Mouse (Mus musculus) forebrain, embryonic 10.5 days (tissue): ENCODE measurements around the gene Ryk. TPM values are rescaled to one million over a fixed set of nuclear protein-coding genes. Genes with fewer than 3 reads are reported as not detected.
"Not testable (repeated sequence)": the region's sequence is repeated elsewhere in the genome, so short reads cannot be mapped to it uniquely, and the experiment has no call there.

Experiments
- DNase-seq: peaks from one replicate; pipeline ENCODE4 v3.0.0-alpha.2; 2017; ENCODE audit warnings: low spot score; ENCODE audit errors: extremely low spot score
- H3K27ac ChIP-seq: fragments of 300-500 bp; sonication (generic); 2 replicates; pipeline ENCODE4 v1.5.1; 2016; ENCODE audit warnings: mild to moderate bottlenecking
- H3K27me3 ChIP-seq: fragments of 300-500 bp; sonication (generic); 2 replicates; pipeline ENCODE4 v1.6.1; 2016; ENCODE audit warnings: mild to moderate bottlenecking; ENCODE audit not compliant: poor library complexity, severe bottlenecking
- H3K36me3 ChIP-seq: fragments of 300-500 bp; sonication (generic); replicated peaks from 2 replicates; pipeline ENCODE4 v1.6.1; 2016; ENCODE audit warnings: mild to moderate bottlenecking, moderate library complexity
- H3K4me1 ChIP-seq: fragments of 300-500 bp; sonication (generic); 2 replicates; pipeline ENCODE4 v1.6.1; 2016
- H3K4me3 ChIP-seq: fragments of 300-500 bp; sonication (generic); 2 replicates; pipeline ENCODE4 v1.5.1; 2016; ENCODE audit warnings: mild to moderate bottlenecking, moderate library complexity
- H3K9me3 ChIP-seq: fragments of 300-500 bp; sonication (generic); 2 replicates; pipeline ENCODE4 v1.6.1; 2016; ENCODE audit warnings: mild to moderate bottlenecking, moderate library complexity
- WGBS: fragments of 180-500 bp; shearing (Covaris S2); methylation state at CpG from one replicate; pipeline ENCODE4 v1.1.7; 2016; 5-methylcytosine and 5-hydroxymethylcytosine counted together
- polyA plus RNA-seq: library from polyadenylated mRNA; unstranded; fragments of >200 nt; fragmentation: Nextera tagmentation; extraction: Ambion mirVana; gene quantifications from 2 replicates; pipeline ENCODE4 v1.2.1, GENCODE M21; 2016

Ryk gene
- polyA plus RNA-seq, 1 experiment from 2014 or later: 14.4 TPM

DNA sequence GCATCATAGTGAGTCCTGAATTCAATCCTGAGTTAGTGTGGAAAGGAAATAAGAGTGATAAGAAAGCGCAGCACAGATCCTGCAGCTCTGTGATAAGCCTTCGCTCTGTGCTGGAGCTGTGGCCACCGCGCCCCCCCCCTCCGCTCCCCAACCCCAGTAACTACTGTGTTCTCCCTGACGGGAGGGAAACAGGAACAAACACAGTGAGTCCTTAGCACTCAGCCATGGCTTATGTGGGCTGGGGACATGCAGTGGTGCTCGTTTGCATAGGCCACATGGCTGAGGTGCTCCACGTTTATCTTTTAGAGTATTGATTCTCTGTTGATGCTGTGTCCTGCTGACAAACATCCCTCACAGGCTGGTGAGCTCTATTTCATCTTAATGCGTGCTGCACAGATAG is 55.4 kb downstream of the Ryk start:
- peaks cover 71% of the 10 kb centered on the region for H3K36me3 ChIP-seq
- DNase-seq: no peak
- WGBS: 80% methylated on average over 9 of the region's 9 CpGs

GRCm38 (mm10) chr9:102892480-102893355 is 58.0 kb downstream of the Ryk start:
- Histone ChIP-seq H3K4me1 (no peaks in the 10 kb centered on the region), H3K27me3 (no peaks in the 10 kb centered on the region), H3K9me3 (no peaks in the 10 kb centered on the region), H3K27ac (no peak overlapping the region), H3K4me3 (no peak overlapping the region), H3K36me3 (peaks cover 61% of the 10 kb centered on the region)
- no peak for DNase-seq
- WGBS: 93% methylated on average over 7 of the region's 7 CpGs

More for the DNA sequence above, 55.4 kb downstream of the Ryk start:
- Histone ChIP-seq H3K27me3 (no peaks in the 10 kb centered on the region), H3K27ac (no peak overlapping the region), H3K9me3 (no peaks in the 10 kb centered on the region), H3K4me1 (no peaks in the 10 kb centered on the region), H3K4me3 (no peak overlapping the region)

DNA sequence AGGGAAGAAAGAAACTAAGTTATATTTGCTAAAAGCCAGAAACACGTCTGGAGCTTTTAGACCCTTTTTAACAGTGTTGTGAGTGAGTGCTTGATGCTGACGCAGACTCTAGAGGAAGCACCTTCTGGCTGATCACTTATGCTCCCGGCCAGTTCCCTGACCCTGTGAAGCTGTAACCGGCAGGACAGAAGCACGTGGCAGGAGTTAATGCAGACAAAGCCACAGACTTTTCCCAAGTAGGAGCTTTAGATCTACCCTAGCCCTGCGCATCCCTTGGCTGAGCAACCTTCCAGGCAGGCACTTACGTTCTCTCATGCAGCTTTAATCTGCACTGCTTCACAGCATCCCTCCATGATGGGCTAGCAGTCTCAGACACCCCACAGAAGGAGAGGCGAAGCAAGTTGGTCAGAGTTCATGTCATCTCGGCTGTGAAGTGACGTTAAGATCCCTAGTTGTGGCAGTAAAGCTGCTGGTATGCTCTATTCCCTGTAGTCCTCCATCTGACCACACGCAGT is 58.7 kb downstream of the Ryk start:
- H3K9me3 ChIP-seq: no peaks in the 10 kb centered on the region
- H3K4me3 ChIP-seq: no peak overlapping the region
- H3K4me1 ChIP-seq: no peaks in the 10 kb centered on the region
- peaks cover 63% of the 10 kb centered on the region for H3K36me3 ChIP-seq
- no peaks in the 10 kb centered on the region for H3K27me3 ChIP-seq
- 89% methylated on average over 11 of the region's 11 CpGs for WGBS
- H3K27ac ChIP-seq: no peak overlapping the region
- no peak for DNase-seq

GRCm38 (mm10) chr9:102899916-102900315 is 65.2 kb downstream of the Ryk start:
- H3K9me3 ChIP-seq: no peaks in the 10 kb centered on the region
- no peak overlapping the region for H3K27ac ChIP-seq
- WGBS: 87% methylated on average over 6 of the region's 6 CpGs
- no peak overlapping the region for H3K4me3 ChIP-seq
- no peak for DNase-seq
- H3K4me1 ChIP-seq: no peaks in the 10 kb centered on the region
- no peaks in the 10 kb centered on the region for H3K27me3 ChIP-seq
- H3K36me3 ChIP-seq: peaks cover 65% of the 10 kb centered on the region

- Histone ChIP-seq H3K36me3 (peaks cover 77% of the 10 kb centered on the region), H3K4me3 (no peak overlapping the region), H3K9me3 (no peaks in the 10 kb centered on the region), H3K27ac (no peak overlapping the region), H3K4me1 (no peaks in the 10 kb centered on the region), H3K27me3 (no peaks in the 10 kb centered on the region)
- no peak for DNase-seq
- 96% methylated on average over 7 of the region's 7 CpGs for WGBS
These were observed 67.6 kb downstream of the Ryk start for GRCm38 (mm10) chr9:102902308-102902707.

DNA sequence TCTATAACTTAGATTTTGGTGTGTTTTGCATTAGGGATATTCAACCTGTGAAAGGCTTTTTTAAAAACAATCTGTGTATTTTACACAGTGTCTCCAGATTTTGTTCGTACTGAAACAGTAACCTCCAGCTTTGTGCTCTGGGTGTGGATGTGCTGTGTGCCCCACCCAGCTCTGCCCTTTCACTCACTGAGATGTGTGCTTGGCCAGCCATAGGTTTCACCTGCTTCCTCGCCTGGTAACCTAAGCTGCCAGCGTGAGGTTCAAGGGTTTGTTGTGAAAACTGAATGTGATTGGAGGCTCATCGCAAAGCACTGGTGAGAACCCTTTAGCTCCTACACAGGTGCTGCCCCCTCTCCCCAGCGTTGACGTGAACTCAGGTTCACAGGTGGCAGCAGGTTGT is 70.2 kb downstream of the Ryk start:
- 88% methylated on average over 6 of the region's 6 CpGs for WGBS
- H3K36me3 ChIP-seq: peaks cover 76% of the 10 kb centered on the region
- H3K27ac ChIP-seq: no peak overlapping the region
- no peaks in the 10 kb centered on the region for H3K27me3 ChIP-seq
- no peak for DNase-seq
- no peak overlapping the region for H3K4me3 ChIP-seq
- no peaks in the 10 kb centered on the region for H3K9me3 ChIP-seq
- H3K4me1 ChIP-seq: no peaks in the 10 kb centered on the region

DNA sequence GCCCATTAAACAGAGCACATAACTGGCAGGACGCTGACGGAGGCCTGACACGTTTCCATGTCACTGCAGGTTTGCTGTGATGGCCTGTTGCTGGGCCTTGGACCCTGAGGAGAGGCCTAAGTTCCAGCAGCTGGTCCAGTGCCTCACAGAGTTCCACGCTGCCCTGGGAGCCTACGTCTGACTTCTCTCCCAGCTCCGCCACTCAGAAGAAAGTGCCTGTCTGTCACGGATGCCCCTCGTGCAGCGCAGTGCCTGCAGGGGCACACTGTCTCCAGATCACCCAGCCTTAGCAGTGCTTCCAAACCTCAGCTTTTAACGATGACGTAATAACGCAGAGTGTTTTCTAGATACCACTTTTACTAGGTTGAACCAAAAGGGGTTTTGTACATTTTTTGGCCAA is 72.1 kb downstream of the Ryk start:
- peaks cover 86% of the 10 kb centered on the region for H3K36me3 ChIP-seq
- H3K4me1 ChIP-seq: no peaks in the 10 kb centered on the region
- WGBS: 93% methylated on average over 12 of the region's 12 CpGs

GRCm38 (mm10) chr9:102907521-102908246 is 73.0 kb downstream of the Ryk start:
- 91% methylated on average over 11 of the region's 11 CpGs for WGBS
- no peaks in the 10 kb centered on the region for H3K27me3 ChIP-seq
- no peaks in the 10 kb centered on the region for H3K9me3 ChIP-seq
- no peak overlapping the region for H3K27ac ChIP-seq
- H3K4me3 ChIP-seq: no peak overlapping the region
- no peak for DNase-seq
- peaks cover 86% of the 10 kb centered on the region for H3K36me3 ChIP-seq
- H3K4me1 ChIP-seq: no peaks in the 10 kb centered on the region

More for the DNA sequence above, 72.1 kb downstream of the Ryk start:
- Histone ChIP-seq H3K27ac (no peak overlapping the region), H3K4me3 (no peak overlapping the region), H3K27me3 (no peaks in the 10 kb centered on the region), H3K9me3 (no peaks in the 10 kb centered on the region)
- no peak for DNase-seq

- no peak for DNase-seq
These were observed 76.8 kb downstream of the Ryk start for GRCm38 (mm10) chr9:102911526-102911925.

DNA sequence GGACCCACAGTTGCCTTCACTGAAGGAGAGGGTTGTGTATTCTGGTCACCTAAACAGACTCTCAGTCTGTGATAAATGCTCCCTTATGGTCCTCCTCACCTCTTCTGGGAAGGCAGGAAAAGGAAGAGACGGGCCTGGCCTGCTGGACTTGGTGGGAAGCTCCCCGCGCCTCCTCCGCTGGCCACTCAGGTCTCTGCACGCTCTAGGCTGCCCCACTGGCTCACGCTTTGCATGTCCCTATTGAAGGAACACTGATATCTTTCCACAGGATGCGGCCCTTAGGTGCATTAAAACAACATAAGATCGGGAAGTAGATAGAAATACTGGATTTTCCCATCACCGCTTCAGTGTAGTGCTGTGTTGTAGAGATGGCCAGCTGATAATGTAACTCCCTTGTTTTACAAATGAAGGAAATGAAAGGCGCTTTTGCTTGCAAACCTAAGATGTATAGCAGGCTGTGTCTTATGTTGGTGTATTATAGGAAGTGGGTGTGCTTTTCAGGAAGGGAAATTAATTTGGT is 77.9 kb downstream of the Ryk start:
- Histone ChIP-seq H3K27ac (no peak overlapping the region), H3K4me3 (no peak overlapping the region), H3K36me3 (peaks cover 63% of the 10 kb centered on the region), H3K9me3 (no peaks in the 10 kb centered on the region), H3K4me1 (no peaks in the 10 kb centered on the region), H3K27me3 (no peaks in the 10 kb centered on the region)
- no peak for DNase-seq
- WGBS: 95% methylated on average over 10 of the region's 10 CpGs

More at GRCm38 (mm10) chr9:102911526-102911925, 76.8 kb downstream of the Ryk start:
- H3K4me1 ChIP-seq: no peaks in the 10 kb centered on the region
- H3K9me3 ChIP-seq: no peaks in the 10 kb centered on the region
- peaks cover 66% of the 10 kb centered on the region for H3K36me3 ChIP-seq
- WGBS: over 99% methylated on average over 3 of the region's 3 CpGs
- no peak overlapping the region for H3K27ac ChIP-seq
- no peaks in the 10 kb centered on the region for H3K27me3 ChIP-seq
- H3K4me3 ChIP-seq: no peak overlapping the region

- H3K4me3 ChIP-seq, H3K27ac ChIP-seq, H3K27me3 ChIP-seq, DNase-seq, H3K9me3 ChIP-seq, H3K4me1 ChIP-seq: not testable (repeated sequence)
- peaks cover 52% of the 10 kb centered on the region for H3K36me3 ChIP-seq
- 91% methylated on average over 3 of the region's 3 CpGs for WGBS
These were observed 78.9 kb downstream of the Ryk start for GRCm38 (mm10) chr9:102913597-102913996.

DNA sequence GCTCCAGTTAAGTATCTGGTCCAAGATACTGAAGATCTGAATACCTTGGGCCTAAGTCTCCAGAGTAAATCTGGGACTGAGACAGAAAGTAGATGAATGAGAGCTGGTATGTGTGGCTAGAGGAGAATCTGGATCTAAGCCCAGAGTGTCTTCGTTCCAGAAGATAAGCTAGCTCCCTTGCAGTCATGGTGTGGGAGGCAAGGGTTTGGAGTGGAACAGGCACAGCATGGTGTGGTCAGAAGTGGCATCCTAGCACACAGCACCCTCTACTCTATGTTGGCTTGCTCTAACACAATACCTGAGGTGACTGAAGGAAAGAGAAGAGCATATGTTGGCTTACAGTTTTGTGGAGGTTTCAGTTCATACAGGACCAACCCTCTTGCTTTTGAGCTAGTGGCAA is 79.9 kb downstream of the Ryk start:
- WGBS: 94% methylated on average over 1 of the region's 1 CpGs

More for the DNA sequence above, 79.9 kb downstream of the Ryk start:
- Histone ChIP-seq H3K27ac (no peak overlapping the region), H3K4me1 (no peaks in the 10 kb centered on the region), H3K27me3 (no peaks in the 10 kb centered on the region), H3K4me3 (no peak overlapping the region), H3K9me3 (no peaks in the 10 kb centered on the region), H3K36me3 (peaks cover 43% of the 10 kb centered on the region)
- DNase-seq: no peak
